Mouse (Mus musculus) urinary bladder, postnatal 10 days (tissue): ENCODE data around the gene Clca4a.
"Not testable (repeated sequence)": the region's sequence is repeated elsewhere in the genome, so short reads cannot be mapped to it uniquely, and the experiment has no call there.

Experiments used
- DNase-seq: peaks from one replicate; pipeline ENCODE4 v3.0.0; 2022; ENCODE audit warnings: low spot score

Gene Clca4a

GRCm38 (mm10) chr3:144974945-144975344 lies at the start of gene Clca4a:
Clca4a (minus strand) TSS chr3:144975045.
- DNase-seq, result no peak

GRCm38 (mm10) chr3:145017807-145018206 lies 43.0 kb upstream of the Clca4a start:
- no peak for DNase-seq

GRCm38 (mm10) chr3:145004422-145004821 lies 29.6 kb upstream of the Clca4a start:
- DNase-seq, result no peak

- DNase-seq, result no peak
Measured at GRCm38 (mm10) chr3:145000912-145001311, 26.1 kb upstream of the Clca4a start.

- DNase-seq, result no peak
Measured at GRCm38 (mm10) chr3:144993055-144993454, 18.2 kb upstream of the Clca4a start.

GRCm38 (mm10) chr3:144992618-144993017 lies 17.8 kb upstream of the Clca4a start:
- DNase-seq, result no peak

- no peak for DNase-seq
Measured at GRCm38 (mm10) chr3:144985890-144986289, 11.0 kb upstream of the Clca4a start.

GRCm38 (mm10) chr3:144980551-144980950 lies 5.7 kb upstream of the Clca4a start:
- DNase-seq, result no peak

- DNase-seq, result no peak
Measured at GRCm38 (mm10) chr3:144977631-144978030, 2.8 kb upstream of the Clca4a start.

GRCm38 (mm10) chr3:144976091-144976490 lies 1.2 kb upstream of the Clca4a start:
- DNase-seq, result no peak

- DNase-seq, result no peak
Measured at GRCm38 (mm10) chr3:144971553-144972270, 3.1 kb downstream of the Clca4a start.

- no peak for DNase-seq
Measured at GRCm38 (mm10) chr3:144969755-144970154, 5.1 kb downstream of the Clca4a start.

GRCm38 (mm10) chr3:144966074-144966473 lies 8.8 kb downstream of the Clca4a start:
- no peak for DNase-seq

- DNase-seq, result no peak
Measured at GRCm38 (mm10) chr3:144950829-144951228, 24.0 kb downstream of the Clca4a start.

- not testable (repeated sequence) for DNase-seq
Measured at GRCm38 (mm10) chr3:144947376-144947775, 27.5 kb downstream of the Clca4a start.

- not testable (repeated sequence) for DNase-seq
Measured at GRCm38 (mm10) chr3:144933625-144934024, 41.2 kb downstream of the Clca4a start.

- no peak for DNase-seq
Measured at GRCm38 (mm10) chr3:144933011-144933491, 41.8 kb downstream of the Clca4a start.

GRCm38 (mm10) chr3:144932335-144932734 lies 42.5 kb downstream of the Clca4a start, which contains the start of gene Clca4b:
Clca4b (minus strand) TSS chr3:144932529.
- no peak for DNase-seq

- no peak for DNase-seq
Measured at GRCm38 (mm10) chr3:144914014-144914413, 60.8 kb downstream of the Clca4a start.
